Mouse (Mus musculus) cerebellum, adult 2 months (tissue): ENCODE results near the gene Fam210b. TPM values are rescaled to one million over a fixed set of nuclear protein-coding genes. Genes with fewer than 3 reads are reported as not detected.

ENCODE experiments used
- DNase-seq, 2 experiments: peaks; one replicate each; pipeline ENCODE4 v3.0.0; 2021
- H3K27ac ChIP-seq: fragments of 200-500 bp; 2 replicates; pipeline ENCODE4 v1.5.1; 2012; ENCODE audit warnings: low read length, control low read depth, inconsistent platforms; ENCODE audit not compliant: insufficient read depth
- H3K27me3 ChIP-seq: fragments of 200-500 bp; 2 replicates; pipeline ENCODE4 v1.6.1; 2012; ENCODE audit warnings: inconsistent platforms, mild to moderate bottlenecking, low read length, moderate library complexity; ENCODE audit not compliant: control insufficient read depth, insufficient read depth
- H3K4me1 ChIP-seq: fragments of 200-500 bp; 2 replicates; pipeline ENCODE4 v1.6.1; 2011; ENCODE audit warnings: low read length; ENCODE audit not compliant: control insufficient read depth, insufficient read depth
- H3K4me3 ChIP-seq: fragments of 200-500 bp; replicated peaks from 2 replicates; pipeline ENCODE3; 2011; ENCODE audit warnings: mild to moderate bottlenecking, low read depth, low read length, control low read depth; ENCODE audit not compliant: insufficient read depth
- CTCF ChIP-seq: fragments of 200-500 bp; IDR thresholded peaks from 2 replicates; pipeline ENCODE4 v1.5.1; 2011; ENCODE audit warnings: low read depth, mild to moderate bottlenecking, control low read depth, low read length, moderate library complexity, borderline replicate concordance; ENCODE audit not compliant: insufficient read depth
- POLR2A ChIP-seq: fragments of 200-500 bp; IDR thresholded peaks from 2 replicates; pipeline ENCODE4 v1.6.1; 2011; ENCODE audit warnings: low read length, control low read depth, borderline replicate concordance; ENCODE audit not compliant: insufficient read depth
- WGBS: fragments of 180-500 bp; shearing (Covaris S2); methylation state at CpG from one replicate; pipeline ENCODE4 v1.1.7; 2018; 5-methylcytosine and 5-hydroxymethylcytosine counted together
- polyA plus RNA-seq: library from polyadenylated mRNA; depleted of rRNA; stranded (reverse); fragments of >200 nt; gene quantifications from 2 replicates; pipeline ENCODE4 v1.2.3, GENCODE M21; 2012; rRNA removed

The Fam210b gene
- polyA plus RNA-seq, 1 experiment, result 13.0 TPM

DNA sequence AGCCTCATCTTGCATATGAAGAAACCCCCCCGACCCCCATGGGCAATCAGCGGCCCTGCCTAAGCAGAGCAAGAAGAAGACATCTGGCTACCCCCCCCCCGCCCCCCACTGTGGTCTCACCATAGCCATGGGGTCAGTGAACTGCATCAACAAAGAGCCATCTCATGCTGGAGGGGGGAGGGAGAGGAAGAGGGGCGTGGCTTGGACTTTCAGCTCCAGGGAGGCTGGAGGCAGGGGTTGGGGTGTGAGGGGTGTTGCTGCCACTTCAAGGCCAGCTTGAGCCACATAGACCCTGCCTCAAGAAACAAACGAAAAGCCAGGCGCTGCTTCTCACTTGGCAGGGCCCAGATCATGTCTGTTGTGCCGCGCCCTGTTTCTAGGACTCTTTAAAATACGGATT is 50.6 kb downstream of the Fam210b start:
- DNase-seq, result no peak
- 32% methylated on average over 9 of the region's 9 CpGs for WGBS

DNA sequence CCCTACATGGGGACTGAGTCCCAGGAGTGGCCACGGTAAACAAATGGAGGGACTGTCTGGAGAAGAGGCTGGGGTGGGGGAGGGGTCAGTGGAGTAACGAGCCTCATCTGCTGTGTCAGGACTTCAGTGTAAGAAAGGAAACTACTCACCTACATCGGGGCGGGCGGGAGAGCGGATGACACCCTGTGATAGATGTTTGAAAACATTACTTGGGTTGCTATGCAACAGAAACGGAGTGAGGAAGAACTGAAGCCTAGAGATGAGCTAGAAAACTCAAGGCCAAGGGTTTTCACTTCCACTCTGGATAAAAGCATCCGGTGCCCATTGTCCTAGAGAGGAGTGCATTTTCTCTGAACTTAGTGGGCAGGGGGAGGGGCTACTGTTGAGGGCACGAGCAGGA is 54.5 kb downstream of the Fam210b start:
- Histone ChIP-seq H3K4me1 (no peaks in the 10 kb centered on the region), H3K27ac (no peak overlapping the region), H3K4me3 (no peak overlapping the region), H3K27me3 (no peaks in the 10 kb centered on the region)
- no peak for DNase-seq
- WGBS, result 24% methylated on average over 9 of the region's 9 CpGs
- TF ChIP-seq CTCF (no peak), POLR2A (no peak)

More for the DNA sequence above, 50.6 kb downstream of the Fam210b start:
- no peaks in the 10 kb centered on the region for H3K27me3 ChIP-seq
- no peak overlapping the region for H3K27ac ChIP-seq
- H3K4me3 ChIP-seq, result no peak overlapping the region
- TF ChIP-seq CTCF, result no peak
- TF ChIP-seq POLR2A, result no peak
- no peaks in the 10 kb centered on the region for H3K4me1 ChIP-seq

GRCm38 (mm10) chr2:172401116-172401825 is 55.9 kb downstream of the Fam210b start:
- Histone ChIP-seq H3K4me3 (no peak overlapping the region), H3K4me1 (no peaks in the 10 kb centered on the region), H3K27me3 (no peaks in the 10 kb centered on the region), H3K27ac (no peak overlapping the region)
- DNase-seq, result no peak
- TF ChIP-seq POLR2A (no peak), CTCF (no peak)
- 69% methylated on average over 13 of the region's 13 CpGs for WGBS

GRCm38 (mm10) chr2:172404239-172404638 is 58.9 kb downstream of the Fam210b start:
- WGBS, result 52% methylated on average over 7 of the region's 7 CpGs
- no peak for DNase-seq

GRCm38 (mm10) chr2:172405011-172405410 is 59.6 kb downstream of the Fam210b start:
- Histone ChIP-seq H3K4me1 (no peaks in the 10 kb centered on the region), H3K27ac (no peak overlapping the region), H3K4me3 (no peak overlapping the region), H3K27me3 (no peaks in the 10 kb centered on the region)
- TF ChIP-seq CTCF (no peak), POLR2A (no peak)
- 66% methylated on average over 3 of the region's 3 CpGs for WGBS
- DNase-seq, result no peak

More at GRCm38 (mm10) chr2:172404239-172404638, 58.9 kb downstream of the Fam210b start:
- H3K4me1 ChIP-seq, result no peaks in the 10 kb centered on the region
- no peak for TF ChIP-seq POLR2A
- no peak for TF ChIP-seq CTCF
- H3K27ac ChIP-seq, result no peak overlapping the region
- H3K4me3 ChIP-seq, result no peak overlapping the region
- no peaks in the 10 kb centered on the region for H3K27me3 ChIP-seq

Other genes starting within 250 kb of the Fam210b start
- 0.18 and 0.27 TPM in 2 replicates for gene Mc3r, start 97.1 kb upstream of the Fam210b start, polyA plus RNA-seq
- 2.1 and 2.2 TPM in 2 replicates for gene Aurka, start 25.0 kb downstream of the Fam210b start, polyA plus RNA-seq
- 28.2 and 31.6 TPM in 2 replicates for gene Cstf1, start 25.1 kb downstream of the Fam210b start, polyA plus RNA-seq
- 0.11 and 0.14 TPM in 2 replicates for gene Cass4, start 48.2 kb downstream of the Fam210b start, polyA plus RNA-seq
- 81.7 and 84.4 TPM in 2 replicates for gene Rtf2, start 95.0 kb downstream of the Fam210b start, polyA plus RNA-seq
- not detected in 2 replicates for gene Gcnt7, start 113.0 kb downstream of the Fam210b start, polyA plus RNA-seq
- gene Fam209, start 127.0 kb downstream of the Fam210b start, polyA plus RNA-seq, result not detected in 2 replicates
- gene Tfap2c, start 204.0 kb downstream of the Fam210b start, polyA plus RNA-seq, result 0.05 and 0.07 TPM in 2 replicates